Mouse (Mus musculus) forebrain, embryonic 11.5 days (tissue): ENCODE results near the gene Kdm8. TPM values are rescaled to one million over a fixed set of nuclear protein-coding genes. Genes with fewer than 3 reads are reported as not detected.

ENCODE experiments used
- polyA plus RNA-seq: library from polyadenylated mRNA; unstranded; fragments of >200 nt; fragmentation: Nextera tagmentation; extraction: Ambion mirVana; gene quantifications from 2 replicates; pipeline ENCODE4 v1.2.1, GENCODE M21; 2014

Kdm8 gene
- polyA plus RNA-seq, 1 experiment from 2014 or later, result 11.4 TPM

Other genes starting within 250 kb of the Kdm8 start
- 115 and 116 TPM in 2 replicates for gene Nsmce1, start 46.9 kb downstream of the Kdm8 start, polyA plus RNA-seq
- gene Il4ra, start 107.4 kb downstream of the Kdm8 start, polyA plus RNA-seq, result 2.9 and 4.1 TPM in 2 replicates
- 0.20 and 0.36 TPM in 2 replicates for gene Il21r, start 158.8 kb downstream of the Kdm8 start, polyA plus RNA-seq